Mouse (Mus musculus): ENCODE measurements around the gene Bend7. TPM values are rescaled to one million over a fixed set of nuclear protein-coding genes. Genes with fewer than 3 reads are reported as not detected.

The Bend7 gene
- polyA plus RNA-seq, 1 experiment from 2014 or later: 2.7 TPM

- Histone ChIP-seq H3K27me3 (replicated peaks; ENCODE audit: control insufficient read depth, insufficient read depth, low read length) (no peaks in the 10 kb centered on the region), H3K27ac (ENCODE audit: low read length) (no peak overlapping the region), H3K36me3 (ENCODE audit: control insufficient read depth, insufficient read depth) (no peaks in the 10 kb centered on the region), H3K9me3 (ENCODE audit: control insufficient read depth, low read length) (no peaks in the 10 kb centered on the region), H3K4me3 (replicated peaks; ENCODE audit: low read length) (no peak overlapping the region), H3K9ac (replicated peaks; ENCODE audit: low read depth, low read length) (no peak overlapping the region), H3K4me1 (replicated peaks; ENCODE audit: control insufficient read depth, insufficient read depth, low read length) (no peaks in the 10 kb centered on the region), H3K4me2 (ENCODE audit: low read length) (no peak overlapping the region)
- ATAC-seq: no peak
- WGBS: 95% methylated on average over 6 of the region's 6 CpGs
Observed at GRCm38 (mm10) chr2:4773911-4774310, 56.3 kb downstream of the Bend7 start.

GRCm38 (mm10) chr2:4777291-4777690 lies 59.7 kb downstream of the Bend7 start:
- Histone ChIP-seq H3K9me3 (ENCODE audit: control insufficient read depth, low read length) (no peaks in the 10 kb centered on the region), H3K27me3 (replicated peaks; ENCODE audit: control insufficient read depth, insufficient read depth, low read length) (no peaks in the 10 kb centered on the region)

GRCm38 (mm10) chr2:4781641-4782040 lies 64.0 kb downstream of the Bend7 start:
- Histone ChIP-seq H3K9me3 (ENCODE audit: control insufficient read depth, low read length) (no peaks in the 10 kb centered on the region), H3K9ac (replicated peaks; ENCODE audit: low read depth, low read length) (no peak overlapping the region), H3K4me3 (replicated peaks; ENCODE audit: low read length) (no peak overlapping the region), H3K36me3 (ENCODE audit: control insufficient read depth, insufficient read depth) (no peaks in the 10 kb centered on the region), H3K4me2 (ENCODE audit: low read length) (no peak overlapping the region), H3K27ac (ENCODE audit: low read length) (no peak overlapping the region), H3K4me1 (replicated peaks; ENCODE audit: control insufficient read depth, insufficient read depth, low read length) (no peaks in the 10 kb centered on the region), H3K27me3 (replicated peaks; ENCODE audit: control insufficient read depth, insufficient read depth, low read length) (no peaks in the 10 kb centered on the region)
- ATAC-seq: no peak
- 78% methylated on average over 3 of the region's 3 CpGs for WGBS

More at GRCm38 (mm10) chr2:4777291-4777690, 59.7 kb downstream of the Bend7 start:
- ATAC-seq: no peak
- H3K4me1 ChIP-seq (replicated peaks; ENCODE audit: control insufficient read depth, insufficient read depth, low read length): no peaks in the 10 kb centered on the region
- no peaks in the 10 kb centered on the region for H3K36me3 ChIP-seq (ENCODE audit: control insufficient read depth, insufficient read depth)
- H3K9ac ChIP-seq (replicated peaks; ENCODE audit: low read depth, low read length): no peak overlapping the region
- no peak overlapping the region for H3K4me3 ChIP-seq (replicated peaks; ENCODE audit: low read length)
- 93% methylated on average over 8 of the region's 8 CpGs for WGBS
- H3K27ac ChIP-seq (ENCODE audit: low read length): no peak overlapping the region
- no peak overlapping the region for H3K4me2 ChIP-seq (ENCODE audit: low read length)

GRCm38 (mm10) chr2:4782401-4782800 lies 64.8 kb downstream of the Bend7 start:
- Histone ChIP-seq H3K9ac (replicated peaks; ENCODE audit: low read depth, low read length) (no peak overlapping the region), H3K27ac (ENCODE audit: low read length) (no peak overlapping the region), H3K36me3 (ENCODE audit: control insufficient read depth, insufficient read depth) (no peaks in the 10 kb centered on the region), H3K27me3 (replicated peaks; ENCODE audit: control insufficient read depth, insufficient read depth, low read length) (no peaks in the 10 kb centered on the region), H3K4me2 (ENCODE audit: low read length) (no peak overlapping the region), H3K4me3 (replicated peaks; ENCODE audit: low read length) (no peak overlapping the region), H3K9me3 (ENCODE audit: control insufficient read depth, low read length) (no peaks in the 10 kb centered on the region), H3K4me1 (replicated peaks; ENCODE audit: control insufficient read depth, insufficient read depth, low read length) (no peaks in the 10 kb centered on the region)
- WGBS: 28% methylated on average over 4 of the region's 4 CpGs
- ATAC-seq: no peak

- Histone ChIP-seq H3K27ac (ENCODE audit: low read length) (no peak overlapping the region), H3K36me3 (ENCODE audit: control insufficient read depth, insufficient read depth) (no peaks in the 10 kb centered on the region), H3K4me2 (ENCODE audit: low read length) (no peak overlapping the region), H3K9ac (replicated peaks; ENCODE audit: low read depth, low read length) (no peak overlapping the region), H3K4me1 (replicated peaks; ENCODE audit: control insufficient read depth, insufficient read depth, low read length) (no peaks in the 10 kb centered on the region), H3K4me3 (replicated peaks; ENCODE audit: low read length) (no peak overlapping the region), H3K27me3 (replicated peaks; ENCODE audit: control insufficient read depth, insufficient read depth, low read length) (no peaks in the 10 kb centered on the region), H3K9me3 (ENCODE audit: control insufficient read depth, low read length) (no peaks in the 10 kb centered on the region)
- 54% methylated on average over 11 of the region's 11 CpGs for whole genome bisulfite sequencing
- no peak for ATAC-seq
Observed at GRCm38 (mm10) chr2:4782809-4783641, 65.4 kb downstream of the Bend7 start.

- Histone ChIP-seq H3K4me2 (ENCODE audit: low read length) (no peak overlapping the region), H3K36me3 (ENCODE audit: control insufficient read depth, insufficient read depth) (no peaks in the 10 kb centered on the region), H3K4me1 (replicated peaks; ENCODE audit: control insufficient read depth, insufficient read depth, low read length) (no peaks in the 10 kb centered on the region), H3K4me3 (replicated peaks; ENCODE audit: low read length) (no peak overlapping the region), H3K27me3 (replicated peaks; ENCODE audit: control insufficient read depth, insufficient read depth, low read length) (no peaks in the 10 kb centered on the region), H3K27ac (ENCODE audit: low read length) (no peak overlapping the region), H3K9me3 (ENCODE audit: control insufficient read depth, low read length) (no peaks in the 10 kb centered on the region), H3K9ac (replicated peaks; ENCODE audit: low read depth, low read length) (no peak overlapping the region)
- WGBS: 74% methylated on average over 8 of the region's 8 CpGs
- ATAC-seq: no peak
Observed at GRCm38 (mm10) chr2:4784012-4784411, 66.4 kb downstream of the Bend7 start.

- H3K9ac ChIP-seq (replicated peaks; ENCODE audit: low read depth, low read length): no peak overlapping the region
- H3K27ac ChIP-seq (ENCODE audit: low read length): no peak overlapping the region
- no peaks in the 10 kb centered on the region for H3K27me3 ChIP-seq (replicated peaks; ENCODE audit: control insufficient read depth, insufficient read depth, low read length)
- no peak for ATAC-seq
- no peaks in the 10 kb centered on the region for H3K4me1 ChIP-seq (replicated peaks; ENCODE audit: control insufficient read depth, insufficient read depth, low read length)
- no peaks in the 10 kb centered on the region for H3K9me3 ChIP-seq (ENCODE audit: control insufficient read depth, low read length)
- no peaks in the 10 kb centered on the region for H3K36me3 ChIP-seq (ENCODE audit: control insufficient read depth, insufficient read depth)
- H3K4me2 ChIP-seq (ENCODE audit: low read length): no peak overlapping the region
- WGBS: 95% methylated on average over 6 of the region's 6 CpGs
- H3K4me3 ChIP-seq (replicated peaks; ENCODE audit: low read length): no peak overlapping the region
Observed at GRCm38 (mm10) chr2:4785016-4785415, 67.4 kb downstream of the Bend7 start.

GRCm38 (mm10) chr2:4787223-4787622 lies 69.6 kb downstream of the Bend7 start:
- Histone ChIP-seq H3K4me2 (ENCODE audit: low read length) (no peak overlapping the region), H3K4me3 (replicated peaks; ENCODE audit: low read length) (no peak overlapping the region), H3K9ac (replicated peaks; ENCODE audit: low read depth, low read length) (no peak overlapping the region), H3K4me1 (replicated peaks; ENCODE audit: control insufficient read depth, insufficient read depth, low read length) (no peaks in the 10 kb centered on the region), H3K36me3 (ENCODE audit: control insufficient read depth, insufficient read depth) (no peaks in the 10 kb centered on the region), H3K27me3 (replicated peaks; ENCODE audit: control insufficient read depth, insufficient read depth, low read length) (no peaks in the 10 kb centered on the region), H3K27ac (ENCODE audit: low read length) (no peak overlapping the region), H3K9me3 (ENCODE audit: control insufficient read depth, low read length) (no peaks in the 10 kb centered on the region)
- ATAC-seq: no peak
- 82% methylated on average over 7 of the region's 7 CpGs for WGBS

- H3K27ac ChIP-seq (ENCODE audit: low read length): no peak overlapping the region
- H3K4me1 ChIP-seq (replicated peaks; ENCODE audit: control insufficient read depth, insufficient read depth, low read length): no peaks in the 10 kb centered on the region
- H3K4me2 ChIP-seq (ENCODE audit: low read length): no peak overlapping the region
- H3K9me3 ChIP-seq (ENCODE audit: control insufficient read depth, low read length): no peaks in the 10 kb centered on the region
- H3K27me3 ChIP-seq (replicated peaks; ENCODE audit: control insufficient read depth, insufficient read depth, low read length): no peaks in the 10 kb centered on the region
- ATAC-seq: no peak
- H3K36me3 ChIP-seq (ENCODE audit: control insufficient read depth, insufficient read depth): no peaks in the 10 kb centered on the region
- H3K9ac ChIP-seq (replicated peaks; ENCODE audit: low read depth, low read length): no peak overlapping the region
- WGBS: 89% methylated on average over 8 of the region's 8 CpGs
- no peak overlapping the region for H3K4me3 ChIP-seq (replicated peaks; ENCODE audit: low read length)
Observed at GRCm38 (mm10) chr2:4791646-4792045, 74.0 kb downstream of the Bend7 start.
